Mouse (Mus musculus): Measurements from ENCODE around the gene Cyp4x1.

Cyp4x1 gene

GRCm38 (mm10) chr4:115095671-115096434, 38.2 kb downstream of the Cyp4x1 start:
- in situ Hi-C loops (cut with MboI; ENCODE audit: low pct_unique_long_range_greater_than_20kb in 1 of 2, low sequenced_read_pairs in 2 of 2, unreplicated experiment in 1 of 2) = no loop called here

- in situ Hi-C loops (cut with MboI; ENCODE audit: low pct_unique_long_range_greater_than_20kb in 1 of 2, low sequenced_read_pairs in 2 of 2, unreplicated experiment in 1 of 2) = no loop called here
Observed at GRCm38 (mm10) chr4:115094056-115094455, 40.0 kb downstream of the Cyp4x1 start.

GRCm38 (mm10) chr4:115093331-115093864, 40.7 kb downstream of the Cyp4x1 start:
- in situ Hi-C loops (cut with MboI; ENCODE audit: low pct_unique_long_range_greater_than_20kb in 1 of 2, low sequenced_read_pairs in 2 of 2, unreplicated experiment in 1 of 2) = no loop called here

GRCm38 (mm10) chr4:115091806-115092205, 42.3 kb downstream of the Cyp4x1 start:
- in situ Hi-C loops (cut with MboI; ENCODE audit: low pct_unique_long_range_greater_than_20kb in 1 of 2, low sequenced_read_pairs in 2 of 2, unreplicated experiment in 1 of 2) = no loop called here

- in situ Hi-C loops (cut with MboI; ENCODE audit: low pct_unique_long_range_greater_than_20kb in 1 of 2, low sequenced_read_pairs in 2 of 2, unreplicated experiment in 1 of 2) = no loop called here
Observed at GRCm38 (mm10) chr4:115090592-115090991, 43.5 kb downstream of the Cyp4x1 start.

GRCm38 (mm10) chr4:115088611-115089338, 45.3 kb downstream of the Cyp4x1 start, which contains the start of gene Pdzk1ip1:
Gene Pdzk1ip1 (plus strand): TSS chr4:115088708.
- in situ Hi-C loops (cut with MboI; ENCODE audit: low pct_unique_long_range_greater_than_20kb in 1 of 2, low sequenced_read_pairs in 2 of 2, unreplicated experiment in 1 of 2) = no loop called here

- in situ Hi-C loops (cut with MboI; ENCODE audit: low pct_unique_long_range_greater_than_20kb in 1 of 2, low sequenced_read_pairs in 2 of 2, unreplicated experiment in 1 of 2) = no loop called here
Observed at GRCm38 (mm10) chr4:115086763-115087415, 47.2 kb downstream of the Cyp4x1 start.

- in situ Hi-C loops (cut with MboI; ENCODE audit: low pct_unique_long_range_greater_than_20kb in 1 of 2, low sequenced_read_pairs in 2 of 2, unreplicated experiment in 1 of 2) = no loop called here
Observed at GRCm38 (mm10) chr4:115086257-115086656, 47.8 kb downstream of the Cyp4x1 start.

- in situ Hi-C loops (cut with MboI; ENCODE audit: low pct_unique_long_range_greater_than_20kb in 1 of 2, low sequenced_read_pairs in 2 of 2, unreplicated experiment in 1 of 2) = no loop called here
Observed at GRCm38 (mm10) chr4:115085522-115086095, 48.5 kb downstream of the Cyp4x1 start.

GRCm38 (mm10) chr4:115083031-115083430, 51.0 kb downstream of the Cyp4x1 start:
- in situ Hi-C loops (cut with MboI; ENCODE audit: low pct_unique_long_range_greater_than_20kb in 1 of 2, low sequenced_read_pairs in 2 of 2, unreplicated experiment in 1 of 2) = no loop called here

GRCm38 (mm10) chr4:115079821-115080349, 54.2 kb downstream of the Cyp4x1 start:
- in situ Hi-C loops (cut with MboI; ENCODE audit: low pct_unique_long_range_greater_than_20kb in 1 of 2, low sequenced_read_pairs in 2 of 2, unreplicated experiment in 1 of 2) = no loop called here

GRCm38 (mm10) chr4:115078892-115079820, 54.9 kb downstream of the Cyp4x1 start:
- in situ Hi-C loops (cut with MboI; ENCODE audit: low pct_unique_long_range_greater_than_20kb in 1 of 2, low sequenced_read_pairs in 2 of 2, unreplicated experiment in 1 of 2) = no loop called here

- in situ Hi-C loops (cut with MboI; ENCODE audit: low pct_unique_long_range_greater_than_20kb in 1 of 2, low sequenced_read_pairs in 2 of 2, unreplicated experiment in 1 of 2) = no loop called here
Observed at GRCm38 (mm10) chr4:115075204-115075915, 58.7 kb downstream of the Cyp4x1 start.

GRCm38 (mm10) chr4:115074789-115075188, 59.3 kb downstream of the Cyp4x1 start:
- in situ Hi-C loops (cut with MboI; ENCODE audit: low pct_unique_long_range_greater_than_20kb in 1 of 2, low sequenced_read_pairs in 2 of 2, unreplicated experiment in 1 of 2) = loop anchor here (25.0 kb wide), 2 partner anchors 412 to 863 kb away; partner anchors contain the start of gene Dmbx1 (in 2 of the 2)

- in situ Hi-C loops (cut with MboI; ENCODE audit: low pct_unique_long_range_greater_than_20kb in 1 of 2, low sequenced_read_pairs in 2 of 2, unreplicated experiment in 1 of 2) = loop anchor here (25.0 kb wide), 2 partner anchors 409 to 866 kb away; partner anchors contain the start of gene Dmbx1 (in 2 of the 2)
Observed at GRCm38 (mm10) chr4:115071668-115072067, 62.4 kb downstream of the Cyp4x1 start.

- in situ Hi-C loops (cut with MboI; ENCODE audit: low pct_unique_long_range_greater_than_20kb in 1 of 2, low sequenced_read_pairs in 2 of 2, unreplicated experiment in 1 of 2) = loop anchor here (5.0 to 25.0 kb wide), 4 partner anchors 156 to 874 kb away; partner anchors contain the start of genes Dmbx1 (in 2 of the 2) and Foxd2 (in 1 of the 2)
Observed at GRCm38 (mm10) chr4:115063518-115064239, 70.4 kb downstream of the Cyp4x1 start.
